Mouse (Mus musculus) CD4-positive helper T cell, adult 2 months (primary cell): ENCODE data around the gene Cdh13.

Experiments
- DNase-seq: peaks from one replicate; pipeline ENCODE4 v3.0.0-alpha.2; 2012; ENCODE audit warnings: low read depth, missing footprints, low spot score

The Cdh13 gene

DNA sequence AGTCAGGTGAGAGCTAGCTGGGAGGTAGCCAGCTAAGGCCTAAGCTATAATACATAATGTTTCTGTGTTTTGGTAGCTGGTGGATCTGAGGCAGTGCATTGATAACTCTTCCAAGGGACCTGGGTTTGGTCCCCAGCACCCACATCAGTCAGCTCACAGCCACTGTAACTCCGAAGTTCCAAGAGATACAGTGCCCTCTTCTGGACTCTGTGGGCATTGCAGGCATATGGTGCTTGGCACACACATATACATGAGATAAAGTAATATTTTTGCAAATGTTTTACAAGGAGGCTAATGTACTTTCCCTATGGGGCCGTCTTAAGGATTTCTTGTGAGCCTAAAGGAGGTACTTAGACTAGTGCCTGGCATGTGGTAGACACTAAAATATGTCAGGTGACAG, 755.8 kb downstream of the Cdh13 start:
- DNase-seq, result no peak

DNA sequence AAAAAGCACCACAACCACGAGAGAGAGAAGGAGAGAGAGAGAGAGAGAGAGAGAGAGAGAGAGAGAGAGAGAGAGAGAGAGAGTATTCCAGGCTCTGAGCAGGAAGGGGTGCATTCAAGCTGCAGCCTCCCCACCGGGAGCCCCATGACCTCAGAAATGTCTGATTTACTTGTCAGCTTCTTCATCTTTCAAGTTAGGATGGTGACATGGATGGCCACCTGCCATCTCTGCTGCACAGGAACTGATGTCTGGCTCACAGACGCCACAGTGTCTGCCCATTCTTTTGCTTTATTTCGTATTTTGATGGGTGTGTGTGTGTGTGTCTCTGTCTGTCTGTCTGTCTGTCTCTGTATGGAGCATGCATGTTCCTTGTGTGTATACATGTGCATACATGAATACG, 774.3 kb downstream of the Cdh13 start:
- DNase-seq, result no peak

DNA sequence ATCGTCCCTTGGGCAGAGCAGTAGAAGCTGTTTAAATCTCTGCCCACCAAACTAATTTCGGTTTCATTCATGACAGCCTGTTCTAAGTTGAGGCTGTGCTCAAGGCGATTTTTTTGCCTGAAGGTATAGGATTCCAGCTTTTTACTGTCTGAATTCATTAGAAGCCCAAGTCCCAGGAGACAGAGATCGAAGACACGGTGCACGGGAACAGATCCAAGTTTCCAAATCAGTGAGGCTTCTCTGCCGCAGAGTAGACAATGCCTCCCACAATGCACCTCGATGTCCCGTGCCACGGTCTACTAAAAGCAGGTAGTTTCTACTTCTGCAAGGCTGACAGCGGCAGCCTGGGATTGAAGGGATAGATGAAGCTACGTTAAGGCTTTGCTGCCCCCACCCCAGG, 778.1 kb downstream of the Cdh13 start:
- no peak for DNase-seq

DNA sequence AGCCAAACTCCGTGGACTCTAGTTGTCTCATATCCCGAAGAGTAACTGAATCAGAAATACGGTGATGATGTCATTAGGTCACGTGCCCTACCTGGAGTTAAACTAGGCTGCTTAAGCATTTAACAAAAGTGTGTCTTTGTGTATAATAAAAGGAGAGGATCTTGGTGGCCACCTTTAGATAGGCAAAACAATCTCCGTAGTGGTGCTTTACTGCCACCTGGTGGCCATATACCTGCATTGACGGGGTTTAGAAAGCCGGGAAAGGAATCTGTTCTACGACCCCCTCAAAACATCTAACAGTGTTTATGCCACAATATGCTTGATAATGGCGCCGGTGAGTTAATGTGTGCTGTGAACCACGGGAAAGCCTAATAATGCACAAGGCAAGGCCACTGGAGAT, 781.0 kb downstream of the Cdh13 start:
- DNase-seq, result no peak

DNA sequence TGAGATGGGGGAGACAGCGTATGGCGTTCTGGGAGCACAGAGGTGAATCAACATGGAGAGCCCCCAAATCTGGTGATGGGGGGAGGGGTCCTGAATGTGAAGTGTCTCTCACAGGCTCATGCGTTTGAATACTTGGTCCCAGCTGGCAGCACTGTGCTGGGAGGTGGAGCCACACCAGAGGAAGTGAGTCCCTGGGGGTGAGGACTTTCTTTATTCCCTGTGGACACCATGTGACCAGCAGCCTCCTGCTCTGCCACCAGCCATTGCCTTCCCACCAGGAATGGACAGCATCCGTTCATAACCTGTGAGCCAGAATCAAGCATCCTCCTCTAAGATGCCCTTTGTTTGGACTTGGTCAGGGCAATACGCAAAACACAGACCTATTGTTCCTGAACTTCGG, 788.8 kb downstream of the Cdh13 start:
- no peak for DNase-seq

DNA sequence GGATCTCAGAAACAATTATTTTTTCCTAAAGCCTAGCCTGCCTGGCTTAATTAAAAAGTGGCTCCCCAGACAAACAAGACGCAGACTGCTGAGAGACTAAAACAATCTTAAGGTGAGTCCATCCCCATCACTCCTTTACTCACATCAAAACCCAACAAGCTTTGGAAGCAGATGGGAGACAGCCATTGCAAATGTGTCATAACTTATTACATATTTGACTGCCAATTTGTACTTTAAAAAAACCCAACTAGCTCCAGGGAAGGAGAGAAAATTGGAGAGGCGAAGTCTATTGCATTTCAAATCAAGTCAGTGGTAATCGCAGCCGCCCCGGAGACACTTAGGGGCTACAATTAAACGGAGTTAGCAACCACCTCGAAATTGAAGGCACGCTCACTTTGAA, 801.5 kb downstream of the Cdh13 start:
- DNase-seq, result no peak

DNA sequence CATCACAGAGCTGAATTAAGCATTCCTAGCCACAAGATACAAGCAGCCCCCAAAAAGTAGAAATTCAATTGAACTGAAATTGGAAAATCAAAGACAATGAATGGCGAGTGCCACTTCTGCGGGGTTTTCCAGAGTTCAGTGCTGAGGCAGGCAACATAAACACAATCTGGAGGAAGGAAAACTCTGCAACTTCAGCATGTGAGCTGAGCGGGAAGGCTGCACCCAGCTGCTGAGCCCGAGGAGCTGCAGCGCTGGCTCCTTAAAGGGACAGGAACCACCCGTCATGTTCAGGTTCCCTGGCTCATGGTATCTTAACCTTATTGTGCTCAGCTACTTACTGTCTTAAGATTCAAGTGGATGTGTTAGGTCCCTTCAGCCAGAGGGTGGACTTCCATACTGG, 814.7 kb downstream of the Cdh13 start:
- no peak for DNase-seq

DNA sequence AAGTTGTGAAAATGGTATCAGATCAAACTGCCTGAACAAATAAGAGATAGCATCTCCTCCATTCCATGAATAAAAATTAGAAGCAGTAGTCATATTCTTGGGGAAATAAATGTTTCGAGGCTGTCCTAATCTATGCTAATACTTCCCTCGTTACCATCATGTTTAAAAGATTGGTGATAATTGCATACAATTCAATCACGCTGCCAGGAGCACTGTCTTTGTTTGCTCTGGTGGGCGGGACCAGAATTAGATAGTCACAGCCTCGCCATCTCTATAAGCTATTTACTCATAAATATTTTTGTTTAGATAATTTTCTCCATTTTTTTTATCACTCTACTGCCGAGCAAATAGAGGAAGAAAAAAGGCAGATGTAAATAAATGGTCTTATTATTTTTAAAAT, 819.3 kb downstream of the Cdh13 start:
- DNase-seq, result no peak

DNA sequence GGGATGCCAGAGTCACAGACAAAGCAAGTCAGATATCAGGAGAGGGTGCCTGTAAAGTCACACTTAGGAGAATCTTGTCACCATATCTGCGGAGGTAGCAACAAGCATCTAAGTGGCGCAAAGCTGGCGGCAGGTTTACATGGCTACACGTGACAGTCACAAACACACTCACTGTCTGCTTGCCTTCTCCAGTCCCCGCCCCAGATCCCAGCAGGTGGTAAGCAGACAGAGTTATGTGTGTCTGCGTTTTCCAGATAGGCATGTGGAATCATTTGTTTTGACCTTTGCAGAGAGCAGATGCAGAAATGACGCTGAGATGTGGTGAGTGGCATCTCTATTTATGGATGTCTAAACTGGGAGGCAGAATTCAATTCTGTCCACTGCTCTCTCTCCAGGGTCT, 826.1 kb downstream of the Cdh13 start:
- DNase-seq, result no peak

DNA sequence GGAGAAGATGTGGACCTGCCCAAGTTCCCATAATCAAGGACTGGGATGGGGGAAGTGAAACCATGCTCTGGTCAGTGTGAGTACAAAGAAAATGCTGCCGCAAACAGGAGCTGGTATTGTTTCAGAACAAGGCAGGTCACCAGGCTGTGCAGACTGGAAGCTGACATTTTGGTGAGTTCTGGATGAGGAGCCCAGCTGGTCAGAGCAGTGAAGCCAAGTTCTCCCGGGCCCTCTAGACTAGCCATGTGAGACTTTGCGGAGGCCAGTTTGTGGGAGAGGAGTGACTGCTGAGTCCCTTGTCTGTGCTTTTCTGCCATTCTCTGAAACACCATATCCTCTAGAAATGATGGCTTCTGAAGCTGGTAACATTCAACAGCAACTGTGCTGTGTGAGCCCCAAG, 829.3 kb downstream of the Cdh13 start:
- DNase-seq, result no peak

DNA sequence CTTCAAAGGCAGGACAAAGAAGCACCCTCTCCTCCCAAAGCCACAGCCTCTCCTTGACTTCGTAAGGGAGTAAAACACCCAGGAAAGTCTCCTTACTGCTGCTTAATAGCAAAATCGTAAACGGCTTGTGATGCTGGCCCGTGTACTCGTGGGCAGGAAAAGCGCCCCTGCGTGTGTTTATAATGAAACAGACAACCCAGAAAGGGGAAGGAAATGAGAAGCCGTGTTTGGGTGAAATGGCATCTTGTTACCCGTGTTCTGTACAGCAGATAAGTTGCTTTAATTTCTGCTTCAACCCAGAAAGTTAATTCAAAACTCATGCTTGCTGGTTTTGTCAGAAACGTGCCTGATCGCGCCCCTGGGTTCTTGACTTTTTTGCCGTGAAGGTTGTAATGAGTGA, 837.7 kb downstream of the Cdh13 start:
- no peak for DNase-seq

DNA sequence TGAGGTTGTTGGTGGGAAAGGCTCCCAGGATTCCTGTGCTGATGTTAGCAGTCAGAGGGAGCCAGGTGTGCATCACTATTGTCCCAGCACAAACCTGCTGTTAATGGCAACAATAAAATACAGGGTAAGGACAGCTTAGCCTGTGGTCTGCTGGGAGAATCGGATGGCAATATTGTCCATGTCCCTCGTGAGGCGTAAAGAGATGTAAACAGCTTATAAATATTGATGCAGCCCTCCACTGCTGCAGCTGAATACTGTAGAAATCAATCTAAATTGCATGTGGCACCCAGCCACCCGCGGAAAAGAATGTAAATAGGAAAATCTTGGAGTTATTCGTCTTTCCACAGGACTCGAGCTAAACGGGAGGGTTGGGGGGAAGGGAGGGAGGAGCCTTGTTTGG, 844.3 kb downstream of the Cdh13 start:
- DNase-seq, result no peak

DNA sequence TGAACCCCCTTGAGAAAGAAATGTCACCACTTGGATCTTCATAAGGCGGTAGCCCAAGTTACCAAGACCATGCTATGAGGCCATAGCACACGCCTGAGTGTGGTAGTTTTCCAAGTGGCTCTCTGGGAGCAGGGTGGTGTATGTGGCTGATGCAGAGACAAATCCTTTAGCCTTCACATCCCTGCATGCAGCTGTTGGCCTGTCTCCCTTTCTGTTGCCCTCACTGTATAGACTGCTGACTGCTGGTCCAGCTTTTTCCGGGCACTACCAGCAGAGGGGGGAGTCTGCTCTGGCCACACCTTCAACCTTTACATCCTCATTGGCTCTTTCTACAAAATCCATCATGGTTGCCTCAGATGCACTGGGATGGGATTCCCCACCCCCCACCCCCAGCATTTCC, 844.7 kb downstream of the Cdh13 start:
- DNase-seq, result no peak

DNA sequence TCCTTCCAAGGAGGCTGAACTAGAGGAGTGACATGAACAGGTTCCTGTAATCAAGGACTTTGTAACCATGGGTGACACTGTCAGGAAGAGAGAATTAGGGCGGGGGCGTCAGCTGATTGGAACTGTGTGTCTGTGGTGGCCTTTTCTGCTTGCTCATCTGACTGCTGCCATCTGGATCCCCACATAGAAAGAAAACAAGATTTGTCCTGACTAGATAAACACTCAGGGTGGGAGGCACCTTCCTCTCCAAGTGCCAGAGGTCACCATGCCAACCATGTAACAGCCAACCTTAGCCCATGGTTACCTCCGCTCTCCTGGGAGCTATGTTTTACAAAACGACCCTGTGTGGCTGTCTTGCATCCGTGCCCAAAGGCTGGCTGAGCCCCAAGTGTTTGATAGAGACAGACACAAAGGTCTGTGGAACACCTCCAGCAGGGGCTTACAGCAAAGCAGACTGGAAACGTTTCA, 873.0 kb downstream of the Cdh13 start:
- no peak for DNase-seq

DNA sequence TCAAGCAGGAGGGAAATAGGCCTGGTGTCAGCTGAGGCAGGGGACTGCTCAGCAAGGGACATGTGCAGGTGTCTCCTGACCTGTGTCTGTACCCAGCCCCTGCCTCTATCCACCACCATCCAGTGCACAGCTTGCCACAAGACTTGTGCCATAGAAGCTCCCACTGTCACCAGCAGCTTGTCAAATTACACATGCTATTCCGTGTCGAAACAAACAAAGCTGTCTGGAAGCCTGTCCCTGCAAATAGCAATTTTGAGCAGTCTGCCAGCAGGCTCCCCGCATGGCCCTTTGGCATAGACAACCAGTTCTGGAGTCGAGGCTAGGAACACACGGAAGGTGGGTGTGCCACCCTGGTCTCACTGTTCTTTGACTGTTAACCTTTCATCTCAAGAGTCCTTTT, 875.1 kb downstream of the Cdh13 start:
- DNase-seq, result no peak

DNA sequence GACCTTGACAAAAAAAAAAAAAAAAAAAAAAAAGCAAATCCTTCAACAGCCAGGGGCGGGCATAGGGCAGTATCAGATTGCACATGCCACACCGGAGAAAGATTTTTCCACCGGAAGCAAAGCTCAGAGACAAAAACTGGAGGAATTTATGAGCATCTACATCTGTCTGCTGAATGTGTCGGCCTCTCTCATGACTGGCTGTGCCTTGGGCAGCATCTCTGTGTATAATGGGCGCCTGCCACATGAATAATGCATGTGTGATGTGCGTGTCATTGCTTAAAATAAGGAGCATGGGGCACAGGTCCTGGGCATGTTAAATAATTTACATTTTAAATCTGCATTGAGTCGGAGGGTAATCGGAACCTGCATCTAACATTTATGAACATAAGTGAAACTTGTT, 876.3 kb downstream of the Cdh13 start:
- DNase-seq, result no peak

DNA sequence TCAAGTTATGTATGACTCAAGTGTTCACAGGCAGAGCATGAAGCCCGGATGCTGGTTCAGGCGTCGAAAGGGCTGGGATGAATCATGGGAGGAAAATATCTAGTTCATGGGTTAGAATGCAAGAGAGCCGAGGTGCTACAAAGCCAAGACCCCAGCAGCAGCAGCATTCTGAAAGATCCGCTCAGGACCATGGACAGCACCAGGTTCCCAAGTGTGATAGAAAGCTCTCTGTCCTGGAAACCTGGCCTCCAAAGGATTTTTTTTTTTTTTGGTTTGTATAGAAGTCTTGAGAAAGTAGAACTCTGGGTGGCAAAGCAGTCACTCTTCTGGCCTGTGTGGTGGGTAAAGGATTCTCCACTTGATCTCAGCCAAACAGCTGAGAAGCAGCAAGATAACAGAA, 880.5 kb downstream of the Cdh13 start:
- no peak for DNase-seq

DNA sequence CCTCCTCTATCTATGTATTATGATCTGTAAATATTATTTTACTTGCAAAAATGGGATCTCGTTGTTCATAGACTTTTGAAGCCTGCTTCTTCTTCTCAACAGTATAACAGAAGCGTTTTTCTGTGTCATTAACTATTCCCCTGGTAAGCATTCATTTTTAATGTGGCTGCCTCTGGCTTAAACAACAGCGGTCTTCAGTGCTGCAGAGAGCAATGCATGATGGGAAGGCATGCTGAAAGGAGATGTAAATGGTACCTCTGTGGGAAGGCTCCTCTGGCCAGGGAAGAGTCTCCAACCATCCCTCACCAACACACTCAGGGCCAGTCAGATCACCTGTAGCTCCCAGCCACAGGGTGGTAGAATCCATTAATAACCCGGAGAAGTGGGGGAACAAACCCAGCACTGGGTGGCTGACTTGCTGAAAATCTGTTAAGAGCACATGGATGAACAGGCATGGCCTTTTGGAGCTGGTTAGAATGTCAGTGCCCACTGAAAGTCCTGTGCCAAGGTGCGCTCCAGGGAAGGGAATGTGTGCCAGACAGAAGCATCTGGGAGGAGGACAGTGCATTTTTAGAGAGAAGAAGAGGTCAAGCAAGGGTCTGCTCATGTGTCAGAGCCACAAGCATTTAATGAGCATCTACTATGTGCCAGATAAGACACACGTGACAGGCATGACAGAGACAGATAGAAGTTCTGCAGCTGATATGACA, 893.8 kb downstream of the Cdh13 start:
- DNase-seq, result no peak

DNA sequence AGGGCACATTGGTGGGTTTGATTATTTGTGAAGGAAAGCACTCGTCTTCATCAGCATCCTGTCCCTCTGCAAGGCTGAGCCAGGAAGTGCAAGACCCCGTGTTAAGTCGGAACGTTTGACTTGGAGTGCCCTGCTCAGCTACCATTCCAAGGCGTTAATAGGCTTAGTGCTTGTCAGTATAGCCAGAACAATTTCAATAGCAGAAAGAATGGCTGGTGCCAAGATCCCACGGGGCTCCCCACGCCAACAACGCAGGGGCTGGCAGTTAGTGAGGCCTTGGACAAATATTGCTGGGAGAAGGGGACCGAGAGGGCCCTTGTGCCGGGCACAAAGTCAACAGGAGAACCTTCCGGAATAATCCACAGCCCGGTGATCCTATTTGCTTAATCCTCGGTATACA, 897.1 kb downstream of the Cdh13 start:
- DNase-seq, result no peak

DNA sequence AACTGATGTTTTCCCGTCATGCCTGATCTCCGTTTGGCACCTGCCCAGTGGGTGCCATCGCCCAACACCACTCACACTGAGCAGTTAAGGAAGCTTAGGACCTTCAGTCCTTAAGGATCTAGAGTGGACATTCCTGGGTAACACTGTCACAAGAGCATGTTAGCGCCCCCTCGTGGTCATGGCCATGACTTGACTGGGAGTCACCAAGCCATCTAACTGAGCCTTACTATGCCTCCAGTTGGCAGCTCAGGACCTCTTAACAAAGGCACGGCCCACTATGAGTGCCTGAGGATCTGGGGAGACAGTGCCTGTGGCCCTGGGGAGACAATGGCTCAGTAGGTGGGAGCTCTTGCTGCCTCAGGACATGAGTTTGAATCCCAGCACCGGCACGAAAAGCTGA, 912.2 kb downstream of the Cdh13 start:
- no peak for DNase-seq

DNA sequence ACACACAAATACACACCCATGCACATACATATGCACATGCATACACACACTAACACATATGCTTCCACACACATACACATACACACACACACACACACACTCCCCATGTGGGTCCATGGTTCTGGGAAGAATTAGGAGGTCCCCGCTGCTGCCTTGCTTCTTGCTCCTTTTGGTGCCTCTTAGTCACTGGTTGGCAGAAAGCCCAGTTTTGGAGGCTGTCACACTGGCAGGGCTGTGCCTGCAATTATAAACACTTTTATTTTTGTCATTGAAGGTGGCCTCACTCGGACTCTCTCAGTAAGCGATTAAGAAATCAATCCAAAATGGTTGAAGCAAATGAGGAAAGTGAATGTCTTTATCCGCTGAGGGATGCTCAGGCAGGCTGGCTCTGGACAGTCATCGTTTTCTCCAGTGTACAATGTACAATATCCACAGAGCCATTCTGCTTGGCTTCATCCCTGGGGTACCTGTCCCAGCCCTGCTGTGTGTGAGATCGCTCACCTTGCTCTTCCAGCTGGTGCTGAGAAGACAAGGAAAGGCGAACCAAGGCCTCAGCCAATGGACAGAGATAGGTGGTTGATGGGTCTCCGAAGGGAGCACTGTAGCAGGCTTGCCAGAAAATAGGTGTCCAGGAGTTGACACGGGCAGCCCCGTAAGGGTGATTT, 913.1 kb downstream of the Cdh13 start:
- DNase-seq, result no peak

DNA sequence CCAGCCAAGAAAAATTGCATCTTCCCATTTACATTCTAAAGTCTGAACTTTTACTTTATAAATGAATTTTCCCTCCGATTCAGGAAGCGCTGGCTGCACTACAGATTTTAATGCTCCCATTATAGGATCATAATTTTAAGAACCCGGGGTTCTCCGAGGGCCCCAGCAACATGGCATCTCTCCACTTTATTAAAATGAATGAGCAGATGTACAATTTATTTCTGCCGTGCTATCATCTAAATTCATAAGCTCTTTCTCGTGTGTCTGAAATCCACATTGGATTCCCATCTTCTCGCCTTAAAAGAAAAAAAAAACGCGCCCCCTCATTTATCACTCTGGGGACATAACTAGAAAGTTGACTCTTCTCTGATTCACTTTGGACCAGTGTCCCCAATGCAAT, 925.0 kb downstream of the Cdh13 start:
- DNase-seq, result no peak

DNA sequence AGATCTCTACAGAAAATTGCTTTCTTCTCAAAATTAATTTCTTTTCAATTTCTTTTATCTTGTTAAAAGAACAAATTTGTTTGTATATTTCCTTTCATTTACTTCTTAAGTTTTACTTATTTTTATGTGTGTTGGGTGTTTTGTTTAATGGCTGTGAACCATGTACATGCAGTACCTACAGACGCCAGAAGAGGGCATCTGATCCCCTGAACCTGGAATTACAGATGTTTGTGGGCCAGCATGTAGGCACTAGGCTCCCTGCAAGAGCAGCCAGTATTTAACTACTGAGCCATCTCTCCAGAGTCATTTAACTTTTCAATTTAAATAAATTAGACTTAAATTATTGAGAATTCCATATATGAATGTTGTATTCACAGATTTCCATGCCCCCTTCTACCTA, 941.0 kb downstream of the Cdh13 start:
- DNase-seq, result peak; percentile 30

DNA sequence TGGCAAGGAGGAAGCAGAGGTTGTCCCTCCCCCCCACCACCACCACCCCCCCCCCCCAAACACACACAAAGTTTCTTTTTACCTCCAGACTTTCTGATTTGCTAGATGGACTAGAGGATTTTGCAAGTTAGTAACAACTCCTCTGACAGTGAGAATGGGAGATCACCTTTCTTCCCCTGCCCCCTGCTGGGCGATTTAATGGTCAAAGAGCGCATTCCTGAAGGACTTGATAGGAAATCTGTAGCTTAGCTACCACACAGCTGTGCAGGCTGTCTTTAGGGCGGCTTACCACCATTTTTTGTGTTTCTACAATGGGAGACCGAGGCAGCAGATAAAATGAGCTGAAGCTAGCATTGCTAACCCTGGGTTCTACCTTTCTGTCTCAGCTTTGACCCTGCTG, 961.6 kb downstream of the Cdh13 start:
- DNase-seq, result no peak
